Mouse (Mus musculus) ES-CJ7 (cell line): ENCODE data around the gene Rdh8.

ENCODE experiments used
- DNase-seq: peaks from one replicate; pipeline ENCODE4 v3.0.0; 2011; ENCODE audit warnings: low read depth, low spot score

The Rdh8 gene

DNA sequence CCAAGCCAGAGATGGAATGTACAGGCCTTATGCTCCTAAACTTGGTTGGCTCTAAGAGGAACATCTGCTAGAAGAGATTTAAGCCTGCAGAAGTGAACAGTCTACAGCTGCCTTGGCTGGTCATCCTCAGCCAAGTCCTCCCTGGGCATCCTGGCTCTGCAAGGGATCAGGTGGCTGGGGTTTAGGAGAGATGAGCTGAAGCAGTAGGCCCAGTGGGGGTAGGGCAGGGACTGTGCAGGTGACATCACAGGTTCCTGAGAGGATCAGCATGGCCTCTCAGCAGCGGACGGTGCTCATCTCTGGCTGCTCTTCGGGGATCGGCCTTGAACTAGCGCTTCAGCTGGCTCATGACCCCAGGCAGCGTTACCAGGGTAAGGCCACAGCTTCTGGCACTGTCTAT, at the start of gene Rdh8:
Gene Rdh8 (plus strand): TSS at position 268 of the 400 bp plus-strand sequence.
- DNase-seq = no peak

DNA sequence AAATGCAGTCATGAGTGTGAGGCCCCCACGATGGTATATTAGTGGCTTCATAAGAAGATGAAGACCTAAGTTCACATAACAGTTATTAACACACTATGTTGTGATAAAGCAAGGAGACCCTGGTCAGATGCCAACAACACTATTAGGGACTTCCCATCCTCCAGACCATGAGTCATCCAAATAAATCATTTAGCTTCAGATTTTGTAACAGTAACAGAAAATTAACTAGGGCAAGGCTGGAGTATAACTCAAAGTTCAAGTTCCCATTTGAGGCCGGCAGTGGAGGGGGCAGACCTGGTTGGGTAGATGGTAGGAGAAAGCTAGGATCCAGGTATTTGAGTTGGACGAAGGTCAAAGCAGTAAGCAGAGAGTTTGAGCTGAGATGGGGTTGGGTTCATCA, 37.0 kb upstream of the Rdh8 start:
- no peak for DNase-seq

DNA sequence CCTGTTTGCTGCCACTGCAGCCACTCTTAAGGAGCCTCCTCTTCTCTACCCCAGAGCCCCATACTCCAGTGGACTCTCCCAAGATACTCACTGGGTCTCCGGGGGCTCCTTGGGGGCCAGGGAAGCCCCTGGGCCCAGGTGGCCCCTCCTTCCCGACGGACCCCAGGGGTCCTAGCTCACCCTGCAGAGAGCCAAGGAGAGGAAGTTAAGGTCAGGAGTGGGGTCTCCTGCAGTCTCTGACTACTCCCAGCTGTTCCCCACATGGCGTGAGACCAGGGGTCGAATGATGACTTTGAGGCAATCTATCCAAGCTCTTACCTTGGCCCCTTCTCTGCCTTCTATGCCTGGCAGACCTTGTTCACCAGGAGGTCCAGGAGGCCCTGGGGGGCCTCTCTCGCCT, 33.2 kb upstream of the Rdh8 start:
- DNase-seq = no peak

GRCm38 (mm10) chr9:20787992-20788391, 30.3 kb upstream of the Rdh8 start:
- DNase-seq = peak; percentile 47

- DNase-seq = no peak
These were observed 28.7 kb upstream of the Rdh8 start for GRCm38 (mm10) chr9:20789651-20790050.

- no peak for DNase-seq
These were observed 28.0 kb upstream of the Rdh8 start for GRCm38 (mm10) chr9:20790345-20790744.

DNA sequence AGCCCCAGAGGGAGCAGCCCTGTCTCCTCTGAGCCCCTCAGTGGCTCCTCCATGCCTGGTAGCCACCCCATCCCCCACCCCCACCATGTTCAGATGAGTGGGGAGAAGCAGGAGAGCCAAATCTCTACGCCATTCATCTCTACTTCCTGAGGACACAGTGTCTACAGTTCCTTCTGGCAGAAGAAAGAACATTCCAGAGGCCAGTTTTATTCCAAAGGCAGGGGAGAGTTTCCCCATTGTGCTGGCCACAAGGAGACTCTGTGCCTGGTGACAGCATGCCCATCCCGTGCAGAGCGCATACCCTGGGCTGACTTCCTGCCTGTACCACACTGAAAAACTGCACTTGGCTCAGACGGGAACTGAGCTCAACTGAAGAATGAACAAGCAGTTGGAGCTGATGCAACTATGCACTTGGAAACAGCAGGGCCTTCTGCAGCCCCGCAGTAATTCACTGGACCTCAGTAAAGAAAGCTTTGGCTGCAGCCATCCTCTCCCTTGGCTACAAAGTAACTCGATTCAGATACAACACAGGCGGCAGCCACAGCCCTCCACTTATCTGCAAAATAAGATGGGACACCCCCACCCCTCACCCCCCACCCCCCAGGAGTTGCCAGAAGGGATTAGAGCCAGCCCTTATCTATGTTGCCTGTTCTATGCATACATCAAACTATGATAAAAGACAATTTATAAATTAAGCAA, 24.0 kb upstream of the Rdh8 start:
- DNase-seq = no peak

DNA sequence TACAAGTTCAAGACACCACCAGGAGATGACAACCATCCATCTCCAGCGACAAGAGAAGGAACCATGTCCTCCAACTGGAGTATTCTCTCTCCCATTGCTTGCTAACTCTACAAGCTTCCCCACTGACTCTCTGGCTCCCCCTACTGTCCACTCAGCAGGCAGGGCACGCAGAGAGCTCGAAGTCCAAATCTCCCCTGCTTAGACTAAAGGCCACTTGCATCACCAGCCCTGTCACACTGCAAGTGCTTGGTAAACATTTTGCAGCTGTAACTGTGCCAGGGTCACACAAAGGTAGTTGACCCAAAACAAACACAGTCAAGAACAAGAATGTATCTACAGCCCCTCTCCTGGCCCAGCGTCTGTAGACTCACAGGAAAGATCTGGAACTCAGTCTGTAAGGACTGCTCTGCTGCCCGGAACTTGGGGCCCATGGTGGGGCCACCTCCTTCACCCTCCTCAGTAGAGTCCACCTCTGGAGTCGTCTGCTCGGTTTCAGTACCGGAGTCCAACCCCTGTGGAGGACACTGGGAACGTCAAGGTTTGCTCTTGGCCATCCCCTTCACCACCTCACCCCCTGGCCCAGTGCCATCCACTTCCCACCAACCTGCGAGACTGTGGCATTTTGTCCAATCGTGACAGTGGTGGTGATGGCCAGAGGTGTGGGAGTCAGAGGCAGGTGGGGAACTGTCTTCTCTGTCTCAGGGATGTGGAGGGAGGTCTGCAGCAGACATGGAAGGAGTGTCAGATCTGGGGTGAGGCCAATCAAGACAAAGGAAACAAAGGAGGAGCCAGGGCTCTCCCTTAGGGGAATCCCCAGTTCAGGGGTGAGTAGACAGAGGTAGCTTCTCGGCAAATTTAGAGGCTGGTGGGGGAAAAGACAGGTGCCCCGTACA, 13.8 kb upstream of the Rdh8 start:
- DNase-seq = peak; percentile 59

DNA sequence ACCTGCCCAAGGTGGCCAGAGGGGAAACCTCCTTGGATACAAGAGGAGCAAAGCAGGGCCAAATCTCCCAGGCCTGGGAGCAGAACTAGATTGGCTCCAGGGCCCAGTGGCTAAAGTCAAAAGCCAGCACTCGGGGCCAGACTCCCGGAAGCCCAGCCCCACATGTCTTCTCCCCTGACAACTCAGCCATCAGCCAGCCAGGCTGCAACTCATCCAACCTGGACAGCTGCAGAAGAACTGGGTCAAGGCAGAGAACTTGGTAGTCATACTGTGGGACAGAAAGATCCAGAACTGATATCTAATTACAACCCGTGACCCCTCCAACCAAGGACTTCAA, 13.2 kb upstream of the Rdh8 start:
- DNase-seq = no peak

- no peak for DNase-seq
These were observed 12.6 kb upstream of the Rdh8 start for GRCm38 (mm10) chr9:20805706-20806105.

GRCm38 (mm10) chr9:20810271-20810670, 8.0 kb upstream of the Rdh8 start:
- DNase-seq = no peak

- DNase-seq = no peak
These were observed 7.5 kb upstream of the Rdh8 start for GRCm38 (mm10) chr9:20810773-20811172.

DNA sequence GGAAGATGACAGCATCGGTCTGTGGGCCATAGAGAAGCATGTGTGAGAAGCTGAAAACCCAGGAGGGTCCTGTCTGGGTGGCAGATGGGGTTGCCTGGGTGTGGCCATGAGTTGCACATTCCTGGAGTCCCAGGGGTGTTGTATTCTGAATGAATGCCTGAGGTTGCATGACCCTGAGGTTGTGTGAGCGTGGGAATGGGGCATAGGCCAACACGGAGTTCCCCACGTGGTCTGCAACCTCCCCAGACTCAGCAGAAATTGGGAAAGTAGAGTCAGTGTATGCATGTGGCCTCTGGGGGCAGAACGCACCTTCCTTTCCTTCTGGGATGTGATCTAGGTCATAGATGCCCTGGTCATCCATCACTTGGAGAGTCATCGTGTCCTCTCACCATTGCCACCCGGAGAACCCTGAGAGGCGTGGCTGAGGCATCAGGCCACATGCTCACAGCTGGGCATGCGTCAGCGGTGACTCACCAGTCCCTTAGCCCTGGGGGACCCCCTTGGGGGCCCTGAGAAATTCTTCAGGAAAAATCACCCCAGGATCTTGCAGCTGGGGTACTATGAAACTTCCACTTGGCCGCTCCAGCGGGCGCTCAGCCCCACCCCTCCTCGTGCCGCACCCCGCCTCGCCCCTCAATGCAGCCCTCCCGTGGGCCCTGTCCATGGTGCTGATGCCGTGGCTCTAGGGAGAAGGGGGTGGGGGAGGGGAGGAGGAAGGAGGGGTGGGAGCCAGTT, 5.6 kb upstream of the Rdh8 start:
- peak; percentile 59 for DNase-seq

DNA sequence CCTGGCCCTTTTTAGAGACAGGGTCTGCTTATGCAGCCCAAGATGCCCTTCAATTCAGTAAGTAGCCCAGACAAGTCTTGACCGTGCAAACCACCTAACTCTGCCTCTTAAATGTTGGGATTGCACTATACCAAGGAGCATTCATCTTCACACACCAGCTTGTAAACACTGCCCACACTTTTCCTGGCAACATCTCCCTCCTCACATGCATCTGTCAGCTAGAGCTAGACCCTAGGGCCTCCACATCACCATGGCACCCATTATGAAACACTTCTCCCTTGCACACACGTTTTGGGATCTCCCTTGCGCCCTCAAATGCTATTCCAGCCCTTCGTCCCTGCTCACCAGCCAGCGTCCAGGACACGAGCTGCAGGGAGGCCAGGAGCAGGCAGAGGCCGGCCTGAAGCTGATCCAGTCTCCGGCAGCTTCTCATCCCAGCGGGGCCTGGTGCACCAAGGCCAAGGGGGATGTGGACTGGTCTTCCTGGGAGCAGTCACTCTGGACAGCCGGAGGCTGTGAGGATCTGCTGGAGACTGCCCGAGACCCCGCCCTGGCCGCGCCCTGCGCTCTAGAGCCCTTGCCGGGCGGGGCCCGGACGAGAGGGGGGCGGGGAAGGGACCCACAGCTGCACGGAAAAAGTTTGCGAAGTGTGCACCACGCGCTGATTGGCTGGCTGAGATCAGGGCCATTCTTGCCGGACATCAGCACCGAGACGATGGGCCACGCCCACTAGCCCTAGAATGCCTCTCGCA, 3.6 kb upstream of the Rdh8 start, which contains the start of gene Col5a3:
Gene Col5a3 (minus strand): TSS at position 547 of the 752 bp plus-strand sequence.
- DNase-seq = peak; percentile 79

DNA sequence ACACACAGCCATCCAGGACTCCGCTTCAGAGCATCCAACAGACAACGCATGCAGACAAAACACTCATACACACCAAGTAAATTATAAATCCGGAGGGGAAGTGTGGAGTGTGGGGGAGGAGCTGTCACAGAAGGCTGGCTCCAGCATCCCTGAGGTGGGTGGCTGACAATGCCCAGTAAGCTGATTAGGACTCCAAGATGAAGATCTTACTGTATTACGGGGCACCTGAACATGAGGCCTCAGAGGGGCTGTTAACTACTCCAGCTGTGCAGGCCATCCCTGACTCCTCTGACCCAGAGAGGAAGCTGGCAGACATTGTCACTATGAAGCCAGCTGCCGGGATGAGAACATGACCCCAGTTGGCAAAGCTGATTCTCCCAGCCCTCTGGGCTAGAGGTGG, 1.7 kb downstream of the Rdh8 start:
- DNase-seq = no peak

- no peak for DNase-seq
These were observed 4.5 kb downstream of the Rdh8 start for GRCm38 (mm10) chr9:20822821-20823220.

- DNase-seq = no peak
These were observed 7.5 kb downstream of the Rdh8 start for GRCm38 (mm10) chr9:20825781-20826180.

DNA sequence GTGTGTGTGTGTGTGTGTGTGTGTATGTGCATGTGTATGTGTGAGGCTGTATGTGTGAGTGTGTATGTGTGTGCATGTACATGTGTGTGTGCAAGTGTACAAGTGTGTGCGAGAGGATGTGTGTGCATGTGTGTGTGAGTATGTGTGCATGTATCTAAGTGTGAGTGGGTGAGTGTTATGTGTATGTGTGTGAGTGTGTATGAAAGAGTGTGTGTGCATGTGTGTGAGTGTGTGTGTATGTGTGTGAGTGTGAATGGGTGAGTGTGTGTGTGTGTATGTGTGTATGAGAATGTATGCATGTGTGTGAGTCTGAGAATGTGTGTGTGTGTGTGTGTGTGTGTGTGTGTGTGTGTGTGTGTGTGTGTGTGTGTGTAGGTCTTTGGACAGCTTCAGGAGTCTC, 9.8 kb downstream of the Rdh8 start:
- no peak for DNase-seq

- DNase-seq = peak; percentile 88
These were observed 12.8 kb downstream of the Rdh8 start for GRCm38 (mm10) chr9:20830901-20831643.

- DNase-seq = no peak
These were observed 16.6 kb downstream of the Rdh8 start for GRCm38 (mm10) chr9:20834881-20835280.

- peak; percentile 68 for DNase-seq
These were observed 17.2 kb downstream of the Rdh8 start for GRCm38 (mm10) chr9:20835431-20835954.
